Comparison of ENCODE assay signal across 1 mouse cellular context in the genomic region with DNA sequence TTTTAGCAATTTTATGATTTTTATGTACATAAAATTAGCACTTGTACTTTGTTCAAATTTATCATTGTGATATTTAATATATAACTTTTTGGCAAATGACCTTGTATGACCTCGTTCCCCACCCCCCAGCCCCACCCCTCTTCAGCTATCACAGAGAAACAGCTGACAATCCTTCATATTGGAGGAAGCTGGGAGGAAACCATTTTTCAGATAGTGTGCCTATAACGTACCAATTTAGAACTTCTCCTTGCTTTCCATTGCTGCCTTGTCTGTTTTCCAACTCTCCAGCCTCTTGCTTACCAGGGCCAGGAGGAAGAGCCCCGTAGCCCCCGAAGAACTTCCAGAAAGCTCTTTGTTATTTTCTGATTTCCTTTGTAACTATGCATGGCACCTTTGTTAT.
TF ChIP-seq lines count a peak whose summit lies in the region.

No protein-coding gene starts in this region.

TF ChIP-seq in MEL, 35 proteins besides CTCF, POLR2A, EP300 and RAD21 (continued from another document):
- TF ChIP-seq NELFE (IDR thresholded peaks at IDR 0.05; ENCODE audit: low read depth, low read length), result no peak
- TF ChIP-seq MAZ (IDR thresholded peaks at IDR 0.05; ENCODE audit: low read depth, low read length), result no peak
- 0 out of 2 replicates have a peak, but pooled peaks have one; percentile 13 for TF ChIP-seq SIN3A (IDR thresholded peaks at IDR 0.05; ENCODE audit: low read length)
- no peak for TF ChIP-seq USF2 (IDR thresholded peaks at IDR 0.05; ENCODE audit: borderline replicate concordance in 1 of 2, insufficient read depth in 1 of 2, low read depth in 1 of 2, low read length in 2 of 2)
- peak; percentile 75; the same call in 1 of the 2 replicates for TF ChIP-seq TCF12 (IDR thresholded peaks at IDR 0.05; ENCODE audit: low read depth, low read length)
- TF ChIP-seq ELF1 (IDR thresholded peaks at IDR 0.05; ENCODE audit: low read depth, low read length), result no peak
- no peak for TF ChIP-seq UBTF (IDR thresholded peaks at IDR 0.05; ENCODE audit: borderline replicate concordance, insufficient read depth, low read depth, low read length)
- no peak for TF ChIP-seq JUND (IDR thresholded peaks at IDR 0.05; ENCODE audit: low read depth, low read length)
TF ChIP-seq in MEL: peak in this region for 6.
